Mouse (Mus musculus) heart, postnatal 14 days (tissue): ENCODE data around the gene Fam19a2. TPM values are rescaled to one million over a fixed set of nuclear protein-coding genes. Genes with fewer than 3 reads are reported as not detected.

Experiments used
- DNase-seq, 2 experiments: peaks; one replicate each; pipeline ENCODE4 v3.0.0; 2021 to 2022
- intact Hi-C: fragments of 180-260 bp; cut with DNase I; formaldehyde crosslinking; loops from one replicate; pipeline ENCODE4 v1.15.1; 2025
- total RNA-seq, 2 experiments: library from RNA; stranded (reverse); gene quantifications; 2 replicates each; pipeline ENCODE4 v1.2.3; 2021

The Fam19a2 gene
- total RNA-seq, 2 experiments from 2014 or later, result 0.10 to 0.17 TPM

DNA sequence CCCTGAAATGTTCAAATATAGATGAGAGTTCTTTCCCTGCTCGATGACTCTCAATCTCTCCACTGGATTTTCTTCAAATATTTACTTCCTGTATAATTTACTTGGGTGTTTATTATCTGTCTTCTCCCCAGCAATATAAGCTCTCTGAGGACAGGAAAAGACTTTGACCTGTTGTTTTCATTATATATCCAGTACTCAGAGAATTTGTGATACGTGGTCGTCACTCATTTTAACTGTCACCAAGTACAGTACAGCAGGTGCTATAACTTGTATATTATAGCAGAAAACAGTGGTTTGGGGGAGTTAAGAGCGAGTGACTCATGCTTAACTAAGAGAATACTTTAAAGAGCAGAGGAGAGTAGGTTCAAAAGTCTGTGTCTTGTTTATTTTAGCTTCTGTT is 438.8 kb downstream of the Fam19a2 start:
- intact Hi-C loops, result no loop called here
- no peak for DNase-seq

- no peak for DNase-seq
- intact Hi-C loops, result no loop called here
Observed at GRCm38 (mm10) chr10:123707026-123707425, 443.2 kb downstream of the Fam19a2 start.

GRCm38 (mm10) chr10:123710738-123711137 is 446.9 kb downstream of the Fam19a2 start:
- intact Hi-C loops, result no loop called here
- no peak for DNase-seq

DNA sequence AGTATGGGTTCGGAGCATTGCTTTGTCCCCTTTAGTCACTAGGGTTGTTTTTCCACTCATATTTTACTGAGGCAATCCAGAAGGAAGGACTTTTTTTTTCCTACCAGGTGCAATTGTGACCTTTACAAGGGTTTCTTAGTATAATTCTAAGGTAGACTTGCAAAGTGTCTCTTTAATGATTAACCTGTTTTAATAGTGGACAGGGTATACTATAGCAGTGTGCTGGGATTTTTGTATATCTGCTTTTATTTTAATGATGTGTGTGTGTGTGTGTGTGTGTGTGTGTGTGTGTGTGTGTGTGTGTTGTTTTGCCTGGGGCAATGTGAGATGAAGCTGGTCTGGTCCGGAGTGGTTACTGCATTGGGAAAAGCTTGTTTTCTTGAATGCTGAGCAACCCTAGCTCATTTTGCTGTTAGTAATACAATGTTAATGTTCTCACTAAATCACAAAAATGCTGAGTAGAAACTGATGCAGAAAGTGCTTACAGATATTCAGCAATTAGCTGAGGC is 458.2 kb downstream of the Fam19a2 start:
- no peak for DNase-seq
- intact Hi-C loops, result no loop called here

GRCm38 (mm10) chr10:123723641-123724040 is 459.8 kb downstream of the Fam19a2 start:
- DNase-seq, result no peak
- intact Hi-C loops, result no loop called here

DNA sequence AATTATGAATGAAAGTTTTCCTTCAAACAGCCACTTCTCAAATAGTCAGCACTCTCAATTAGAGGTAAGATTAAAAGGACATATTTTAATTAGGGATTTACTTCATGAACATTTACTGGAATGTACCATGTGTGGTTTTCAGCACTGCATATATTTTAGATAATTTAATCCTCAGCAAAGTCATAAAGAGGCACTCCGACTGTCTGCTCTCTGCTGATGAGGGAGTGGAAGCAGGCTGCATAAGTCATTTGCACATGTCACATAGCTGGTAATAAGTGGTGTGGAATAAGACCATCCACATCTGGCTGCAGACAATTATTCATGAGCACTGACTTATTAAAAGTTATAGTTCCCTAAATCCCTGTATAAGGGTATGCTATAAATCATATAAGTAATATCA is 484.5 kb downstream of the Fam19a2 start:
- intact Hi-C loops, result no loop called here

DNA sequence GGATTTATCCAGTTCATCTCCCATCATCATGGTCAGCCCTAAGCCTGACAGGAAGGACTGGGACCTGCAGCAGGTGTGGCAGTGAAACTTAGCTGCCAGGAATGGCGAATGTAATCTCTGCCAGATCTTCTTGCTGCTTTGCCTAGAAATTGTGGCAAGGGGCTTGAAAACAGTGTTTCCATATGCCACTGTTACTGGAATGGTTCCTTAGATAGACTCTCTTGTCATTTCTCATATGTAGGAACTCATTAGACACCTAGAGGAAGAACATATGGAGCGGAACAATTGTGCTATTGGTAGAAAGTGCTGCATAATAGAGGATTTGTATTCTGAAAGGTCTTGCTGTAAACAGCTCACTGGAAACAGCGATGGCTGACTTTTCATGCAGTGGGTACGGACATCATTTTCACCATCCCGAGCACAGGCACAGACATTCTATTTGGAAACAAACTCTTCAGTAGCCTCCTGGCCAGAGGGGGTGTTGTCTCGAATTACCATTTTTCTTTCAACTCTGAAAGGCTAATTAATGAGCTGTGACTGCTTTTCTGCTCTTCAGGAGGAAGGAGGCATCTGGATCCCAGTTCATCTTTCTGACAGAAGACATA is 488.0 kb downstream of the Fam19a2 start:
- no peak for DNase-seq
- intact Hi-C loops, result no loop called here

More for the DNA sequence above, 484.5 kb downstream of the Fam19a2 start:
- DNase-seq, result no peak

DNA sequence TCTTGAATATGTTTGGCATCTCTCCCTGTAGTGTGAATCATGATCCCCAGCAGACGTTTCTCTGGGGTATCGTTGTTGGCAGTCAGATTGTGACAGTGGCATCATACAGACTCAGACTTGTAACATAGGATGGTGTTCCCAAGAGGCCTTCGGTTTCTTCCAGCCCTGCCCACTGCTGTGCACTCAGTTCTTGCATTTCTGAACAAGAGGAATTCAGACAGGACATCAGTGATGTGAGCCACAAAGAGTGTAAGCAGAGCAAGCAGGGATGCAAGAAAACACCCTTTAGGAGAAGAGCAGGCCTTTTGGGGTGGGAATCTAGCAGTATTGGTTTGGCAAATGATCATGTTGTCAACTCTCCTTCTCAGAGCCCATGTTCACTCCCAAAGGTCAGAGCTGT is 489.0 kb downstream of the Fam19a2 start:
- intact Hi-C loops, result no loop called here
- no peak for DNase-seq

- no peak for DNase-seq
- intact Hi-C loops, result no loop called here
Observed at GRCm38 (mm10) chr10:123753996-123754395, 490.2 kb downstream of the Fam19a2 start.

DNA sequence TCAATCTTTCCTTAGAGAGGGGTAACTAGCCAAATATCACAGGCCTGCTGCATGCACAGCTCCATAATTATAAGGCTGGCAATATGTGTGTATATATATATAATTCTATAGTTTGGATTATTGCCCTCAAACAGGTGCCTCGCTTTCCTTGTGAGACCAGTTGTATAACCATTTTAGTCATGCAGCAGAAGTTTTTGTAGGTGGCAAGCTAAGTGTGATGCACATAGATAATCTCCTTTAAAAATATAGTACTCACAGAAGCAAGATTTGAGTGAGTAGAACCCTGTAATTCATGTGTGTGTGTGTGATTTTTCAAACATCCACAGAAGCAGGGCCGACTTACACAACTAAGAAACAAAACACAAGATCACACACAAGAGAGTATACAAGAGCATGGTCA is 525.6 kb downstream of the Fam19a2 start:
- DNase-seq, result no peak
- intact Hi-C loops, result no loop called here

Other genes starting within 250 kb of the Fam19a2 start
- gene Mon2, start 187.5 kb upstream of the Fam19a2 start, total RNA-seq, result 10 to 100 TPM; 51.1 to 51.4 TPM
- 10 to 100 TPM; 77.8 to 85.6 TPM for gene Usp15, start 67.0 kb upstream of the Fam19a2 start, total RNA-seq